In the genomic region with DNA sequence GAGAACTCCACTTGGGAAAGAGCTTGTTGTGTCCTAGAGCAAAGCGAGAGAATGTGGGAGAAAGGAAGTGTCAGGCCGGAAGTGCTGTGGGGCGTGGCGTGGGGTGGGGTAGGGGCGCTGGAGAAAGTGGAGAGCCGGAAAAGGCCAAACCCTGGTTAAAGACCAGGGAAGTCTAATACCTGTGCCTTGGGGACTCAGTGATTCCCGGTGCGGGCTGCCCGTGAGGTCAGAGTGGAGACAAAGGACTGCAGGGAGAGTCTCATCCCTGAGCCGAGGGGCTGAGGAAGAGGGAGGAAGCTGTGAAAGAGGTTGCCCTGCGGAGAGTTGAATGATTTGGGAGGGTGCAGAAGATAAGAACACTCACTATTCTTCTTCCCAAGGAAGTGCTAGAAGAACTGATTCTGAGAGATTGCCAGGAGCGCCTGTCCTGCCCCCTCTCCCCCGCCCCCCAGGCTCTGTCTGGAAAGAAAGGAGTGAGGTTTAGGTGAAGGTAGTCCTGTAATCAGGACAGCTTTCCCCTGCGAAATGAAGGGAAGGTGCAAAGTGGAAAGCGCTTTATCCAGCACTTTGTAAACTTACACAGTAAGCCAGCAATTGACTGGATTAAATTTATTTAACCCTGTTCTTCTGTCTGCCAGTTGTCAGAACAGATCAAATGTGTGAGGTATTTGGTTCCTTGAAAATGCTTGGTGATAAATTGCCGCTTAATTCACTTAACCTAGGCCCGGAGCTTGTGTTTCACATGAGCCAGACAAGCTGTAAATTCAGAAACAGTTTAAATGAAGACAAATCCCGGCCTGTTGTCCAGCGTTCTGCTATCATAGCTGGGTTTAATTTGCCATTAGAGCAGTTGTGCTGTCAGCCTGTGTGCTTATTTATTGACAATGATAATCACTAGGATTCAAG, we compare ENCODE assay signal across 8 mouse cellular contexts. TPM values are rescaled to one million over a fixed set of nuclear protein-coding genes. Genes with fewer than 3 reads are reported as not detected.
DNase-seq lines count a peak whose midpoint lies in the region; ATAC-seq and TF ChIP-seq lines count a peak whose summit lies in the region.

No protein-coding gene starts in this region.

- H3K36me3 ChIP-seq in forebrain, embryonic 14.5 days (ENCODE audit: control insufficient read depth, insufficient read depth, low read length) = no peaks in the 10 kb centered on the region
- no peaks in the 10 kb centered on the region for H3K36me3 ChIP-seq in hindbrain, embryonic 13.5 days
- no peaks in the 10 kb centered on the region for H3K36me3 ChIP-seq in liver, embryonic 14.5 days (replicated peaks; ENCODE audit: control insufficient read depth, insufficient read depth, low read depth)
- H3K36me3 ChIP-seq in neural tube, embryonic 14.5 days (ENCODE audit: control insufficient read depth, insufficient read depth, low read length) = no peaks in the 10 kb centered on the region

- DNase-seq in adrenal gland, postnatal 14 days = peak; percentile 64
- no peak for DNase-seq in forebrain, embryonic 14.5 days (ENCODE audit: low spot score)
- DNase-seq in liver, embryonic 14.5 days (ENCODE audit: low read depth in 3 of 3, low spot score in 3 of 3) = no peak
- no peak for DNase-seq in frontal cortex, postnatal 25 days (ENCODE audit: low spot score in 2 of 2)
- no peak for DNase-seq in spleen, adult 12 weeks (ENCODE audit: low spot score)
- DNase-seq in T-cell, adult 2 months (ENCODE audit: low spot score) = no peak

- H3K27me3 ChIP-seq in forebrain, embryonic 14.5 days (replicated peaks; ENCODE audit: control insufficient read depth, insufficient read depth, low read length) = no peaks in the 10 kb centered on the region
- no peaks in the 10 kb centered on the region for H3K27me3 ChIP-seq in hindbrain, embryonic 13.5 days
- H3K27me3 ChIP-seq in liver, embryonic 14.5 days (ENCODE audit: control insufficient read depth, insufficient read depth, low read length) = no peaks in the 10 kb centered on the region
- H3K27me3 ChIP-seq in neural tube, embryonic 14.5 days (ENCODE audit: control insufficient read depth, insufficient read depth, low read length) = no peaks in the 10 kb centered on the region

- WGBS in forebrain, embryonic 14.5 days = 15% methylated on average over 19 of the region's 19 CpGs
- 15% methylated on average over 19 of the region's 19 CpGs for WGBS in hindbrain, embryonic 13.5 days
- WGBS in liver, embryonic 14.5 days (ENCODE audit: insufficient replicate concordance) = 15% methylated on average over 19 of the region's 19 CpGs
- WGBS in neural tube, embryonic 14.5 days = 6% methylated on average over 19 of the region's 19 CpGs

- H3K9me3 ChIP-seq in forebrain, embryonic 14.5 days (replicated peaks; ENCODE audit: control insufficient read depth, low read length) = no peaks in the 10 kb centered on the region
- H3K9me3 ChIP-seq in hindbrain, embryonic 13.5 days = no peaks in the 10 kb centered on the region
- no peaks in the 10 kb centered on the region for H3K9me3 ChIP-seq in liver, embryonic 14.5 days (ENCODE audit: control insufficient read depth, low read length)
- H3K9me3 ChIP-seq in neural tube, embryonic 14.5 days (ENCODE audit: control insufficient read depth, low read length) = no peaks in the 10 kb centered on the region

- no peak for ATAC-seq in forebrain, embryonic 14.5 days
- ATAC-seq in hindbrain, embryonic 13.5 days (ENCODE audit: low FRiP score) = no peak
- ATAC-seq in liver, embryonic 14.5 days (ENCODE audit: insufficient read depth) = no peak
- no peak for ATAC-seq in neural tube, embryonic 14.5 days (ENCODE audit: low read depth)

- H3K4me3 ChIP-seq in forebrain, embryonic 14.5 days (ENCODE audit: low read depth, low read length) = peak overlapping the region; percentile 4; the same call in 1 of the 2 replicates
- H3K4me3 ChIP-seq in hindbrain, embryonic 13.5 days = peak overlapping the region; percentile 30
- no peak overlapping the region for H3K4me3 ChIP-seq in liver, embryonic 14.5 days (ENCODE audit: insufficient read depth in 1 of 2, low read depth in 2 of 2, low read length in 2 of 2)
- peak overlapping the region; percentile 4; the same call in 1 of the 2 replicates for H3K4me3 ChIP-seq in neural tube, embryonic 14.5 days (ENCODE audit: low read depth, low read length)

- no peak overlapping the region; the same call in 1 of the 2 replicates for H3K9ac ChIP-seq in forebrain, embryonic 14.5 days (ENCODE audit: low read length)
- H3K9ac ChIP-seq in hindbrain, embryonic 13.5 days = peak overlapping the region; percentile 60
- no peak overlapping the region for H3K9ac ChIP-seq in liver, embryonic 14.5 days (replicated peaks)
- H3K9ac ChIP-seq in neural tube, embryonic 14.5 days (replicated peaks; ENCODE audit: low read depth, low read length) = 0 out of 2 replicates have a peak overlapping the region, but pooled peaks have one; percentile 21

- H3K27ac ChIP-seq in forebrain, embryonic 14.5 days (ENCODE audit: low read depth, low read length) = no peak overlapping the region
- H3K27ac ChIP-seq in hindbrain, embryonic 13.5 days = no peak overlapping the region; the same call in 1 of the 2 replicates
- no peak overlapping the region for H3K27ac ChIP-seq in liver, embryonic 14.5 days
- no peak overlapping the region for H3K27ac ChIP-seq in neural tube, embryonic 14.5 days (ENCODE audit: low read depth, low read length)

- H3K4me2 ChIP-seq in forebrain, embryonic 14.5 days (ENCODE audit: low read length) = peak overlapping the region; percentile 35; the same call in 1 of the 2 replicates
- H3K4me2 ChIP-seq in hindbrain, embryonic 13.5 days = peak overlapping the region; percentile 47
- H3K4me2 ChIP-seq in liver, embryonic 14.5 days (ENCODE audit: low read depth) = peak overlapping the region; percentile 6
- peak overlapping the region; percentile 37 for H3K4me2 ChIP-seq in neural tube, embryonic 14.5 days (ENCODE audit: low read depth, low read length)

- H3K4me1 ChIP-seq in forebrain, embryonic 14.5 days (ENCODE audit: control insufficient read depth, insufficient read depth, low read length) = peaks cover 8% of the 10 kb centered on the region
- peaks cover 11% of the 10 kb centered on the region for H3K4me1 ChIP-seq in hindbrain, embryonic 13.5 days (replicated peaks)
- peaks cover 0 to 3% of the 10 kb centered on the region in 2 experiments; a peak in 2 of 4 replicates for H3K4me1 ChIP-seq in liver, embryonic 14.5 days (replicated peaks; ENCODE audit: control insufficient read depth in 2 of 2, insufficient read depth in 2 of 2, low read length in 1 of 2)
- H3K4me1 ChIP-seq in neural tube, embryonic 14.5 days (ENCODE audit: control insufficient read depth, insufficient read depth, low read length) = 0 out of 2 replicates have a peak, but pooled peaks cover 7% of the 10 kb centered on the region

- TF ChIP-seq CTCF in liver, embryonic 14.5 days (IDR thresholded peaks at IDR 0.05; ENCODE audit: low read depth) = no peak

- no peak for TF ChIP-seq EP300 in liver, embryonic 14.5 days (IDR thresholded peaks at IDR 0.05; ENCODE audit: low read depth)

RNA-seq across cellular contexts. Expression of a gene that starts 11.3 kb away (rescaled TPM):
- 19.8 and 22.0 TPM in 2 replicates for total RNA-seq in adrenal gland, postnatal 14 days (2021)
- 4.8 and 5.6 TPM in 2 replicates for polyA plus RNA-seq in forebrain, embryonic 14.5 days (2014; fragmentation: Nextera tagmentation; extraction: Ambion mirVana)
- 6.4 and 7.5 TPM in 2 replicates for polyA plus RNA-seq in hindbrain, embryonic 13.5 days (2015; fragmentation: Nextera tagmentation; extraction: Ambion mirVana)
- polyA plus RNA-seq in liver, embryonic 14.5 days (2012; rRNA removed) = 0.78 and 1.0 TPM in 2 replicates
- 0.53 and 0.73 TPM in 2 replicates for polyA plus RNA-seq in liver, embryonic 14.5 days (2014; fragmentation: Nextera tagmentation; extraction: Ambion mirVana)
- 4.1 and 6.7 TPM in 2 replicates for polyA plus RNA-seq in neural tube, embryonic 14.5 days (2014; fragmentation: Nextera tagmentation; extraction: Ambion mirVana)

Comparison
In these comparisons a context has a peak if more than half of its experiments do, and no peak if none do; other contexts are left out.
1. H3K4me3 ChIP-seq: peak in forebrain, embryonic 14.5 days (single experiment), hindbrain, embryonic 13.5 days (single experiment) and neural tube, embryonic 14.5 days (single experiment); none in liver, embryonic 14.5 days (0 of 2).
2. H3K9ac ChIP-seq: peak in hindbrain, embryonic 13.5 days (single experiment) and neural tube, embryonic 14.5 days (single experiment); none in forebrain, embryonic 14.5 days (single experiment) and liver, embryonic 14.5 days (single experiment).
3. Peak in every context shown above with its lines, with median percentiles within 50 percentile points of each other: H3K4me2 ChIP-seq.